Mouse (Mus musculus) liver, embryonic 11.5 days (tissue): ENCODE data around the gene Gm13304. TPM values are rescaled to one million over a fixed set of nuclear protein-coding genes. Genes with fewer than 3 reads are reported as not detected.
"Not testable (repeated sequence)": the region's sequence is repeated elsewhere in the genome, so short reads cannot be mapped to it uniquely, and the experiment has no call there.

Experiments used
- ATAC-seq: fragments of 200-750 bp; cut with Nextera tagmentation; replicated peaks from 2 replicates; pipeline ENCODE4 v1.8.0; 2017; ENCODE audit warnings: moderate number of reproducible peaks, mild to moderate bottlenecking, moderate TSS enrichment, moderate library complexity; ENCODE audit not compliant: low FRiP score
- DNase-seq: peaks from one replicate; pipeline ENCODE4 v3.0.0-alpha.2; 2017; ENCODE audit warnings: low spot score
- H3K27ac ChIP-seq: fragments of 300-500 bp; sonication (generic); 2 replicates; pipeline ENCODE4 v1.5.1; 2014; ENCODE audit warnings: mild to moderate bottlenecking, low read depth, low read length, control low read depth
- H3K27me3 ChIP-seq: fragments of 300-500 bp; sonication (generic); replicated peaks from 2 replicates; pipeline ENCODE4 v1.6.1; 2014; ENCODE audit warnings: low read length, mixed read lengths; ENCODE audit not compliant: control insufficient read depth, insufficient read depth
- H3K36me3 ChIP-seq: fragments of 300-500 bp; sonication (generic); 2 replicates; pipeline ENCODE4 v1.6.1; 2014; ENCODE audit warnings: mild to moderate bottlenecking, low read length, moderate library complexity, mixed read lengths; ENCODE audit not compliant: control insufficient read depth, insufficient read depth
- H3K4me1 ChIP-seq: fragments of 300-500 bp; sonication (generic); replicated peaks from 2 replicates; pipeline ENCODE4 v1.6.1; 2014; ENCODE audit warnings: low read length, mixed read lengths; ENCODE audit not compliant: control insufficient read depth, insufficient read depth
- H3K4me2 ChIP-seq: fragments of 300-500 bp; sonication (generic); 2 replicates; pipeline ENCODE4 v1.6.1; 2014; ENCODE audit warnings: mild to moderate bottlenecking, control low read depth, moderate library complexity
- H3K4me3 ChIP-seq: fragments of 300-500 bp; sonication (generic); 2 replicates; pipeline ENCODE4 v1.5.1; 2014; ENCODE audit warnings: low read depth, low read length, control low read depth
- H3K9ac ChIP-seq: fragments of 300-500 bp; sonication (generic); 2 replicates; pipeline ENCODE4 v1.6.1; 2014; ENCODE audit warnings: low read depth, low read length, control low read depth
- H3K9me3 ChIP-seq: fragments of 300-500 bp; sonication (generic); 2 replicates; pipeline ENCODE4 v1.6.1; 2016; ENCODE audit warnings: low read length, inconsistent platforms, mixed read lengths; ENCODE audit not compliant: control insufficient read depth
- WGBS: fragments of 180-500 bp; shearing (Covaris S2); extraction: QIAGEN DNeasy Blood & Tissue Kit; methylation state at CpG from one replicate; pipeline ENCODE4 v1.1.7; 2014; 5-methylcytosine and 5-hydroxymethylcytosine counted together
- polyA plus RNA-seq: library from polyadenylated mRNA; unstranded; fragments of >200 nt; fragmentation: Nextera tagmentation; extraction: Ambion mirVana; gene quantifications from 2 replicates; pipeline ENCODE4 v1.2.1, GENCODE M21; 2014

The Gm13304 gene
- polyA plus RNA-seq = not detected in 2 replicates

- H3K4me3 ChIP-seq, H3K9ac ChIP-seq, ATAC-seq, H3K36me3 ChIP-seq, H3K4me2 ChIP-seq, H3K9me3 ChIP-seq, H3K27ac ChIP-seq, DNase-seq, H3K27me3 ChIP-seq, H3K4me1 ChIP-seq: not testable (repeated sequence)
- no CpG with 5 or more reads among the region's 5 CpGs for WGBS
Measured at GRCm38 (mm10) chr4:42114517-42114916, at the start of gene Gm13304. TSS of gene Gm13304 (plus strand) at chr4:42114817.

- not testable (repeated sequence) for ATAC-seq, H3K9ac ChIP-seq
Measured at GRCm38 (mm10) chr4:42090907-42091306, 23.7 kb upstream of the Gm13304 start, which contains the start of gene Gm3893. TSS of gene Gm3893 (plus strand) at chr4:42091207.

GRCm38 (mm10) chr4:42153136-42153535 lies 38.5 kb downstream of the Gm13304 start, which contains the start of gene Gm13306:
TSS of gene Gm13306 (plus strand) at chr4:42153436.
- not testable (repeated sequence) for H3K9me3 ChIP-seq, H3K27ac ChIP-seq, H3K27me3 ChIP-seq, H3K4me1 ChIP-seq, H3K4me2 ChIP-seq, H3K4me3 ChIP-seq, H3K36me3 ChIP-seq, H3K9ac ChIP-seq, DNase-seq, ATAC-seq
- WGBS = no CpG with 5 or more reads among the region's 9 CpGs

More at GRCm38 (mm10) chr4:42090907-42091306, 23.7 kb upstream of the Gm13304 start, which contains the start of gene Gm3893:
- not testable (repeated sequence) for DNase-seq, H3K27ac ChIP-seq, H3K9me3 ChIP-seq, H3K4me1 ChIP-seq, H3K4me3 ChIP-seq, H3K4me2 ChIP-seq, H3K27me3 ChIP-seq, H3K36me3 ChIP-seq
- no CpG with 5 or more reads among the region's 2 CpGs for WGBS

Other genes with a start within 250 kb of the Gm13304 start
- gene Gm21541, start 211.2 kb upstream of the Gm13304 start, polyA plus RNA-seq = 0.22 TPM in 1 of 2 replicates, not detected in the other
- gene Gm20878, start 173.2 kb upstream of the Gm13304 start, polyA plus RNA-seq = 0.37 and 1.4 TPM in 2 replicates
- gene Fam205a4, start 148.8 kb upstream of the Gm13304 start, polyA plus RNA-seq = 0.04 and 0.16 TPM in 2 replicates
- not detected in 2 replicates for gene Gm21093, start 80.1 kb upstream of the Gm13304 start, polyA plus RNA-seq
- not detected in 2 replicates for gene Gm3893, start 23.6 kb upstream of the Gm13304 start, polyA plus RNA-seq
- not detected in 2 replicates for gene Gm13306, start 38.6 kb downstream of the Gm13304 start, polyA plus RNA-seq
- 0.33 and 0.42 TPM in 2 replicates for gene Gm13305, start 53.8 kb downstream of the Gm13304 start, polyA plus RNA-seq
- not detected in 2 replicates for gene Gm10600, start 125.8 kb downstream of the Gm13304 start, polyA plus RNA-seq
- not detected in 2 replicates for gene Ccl21b, start 140.9 kb downstream of the Gm13304 start, polyA plus RNA-seq
- gene Gm21953, start 179.4 kb downstream of the Gm13304 start, polyA plus RNA-seq = not detected in 2 replicates
- gene Fam205a3, start 203.5 kb downstream of the Gm13304 start, polyA plus RNA-seq = not detected in 2 replicates